ENCODE assay signal across 8 mouse cellular contexts in the genomic region with DNA sequence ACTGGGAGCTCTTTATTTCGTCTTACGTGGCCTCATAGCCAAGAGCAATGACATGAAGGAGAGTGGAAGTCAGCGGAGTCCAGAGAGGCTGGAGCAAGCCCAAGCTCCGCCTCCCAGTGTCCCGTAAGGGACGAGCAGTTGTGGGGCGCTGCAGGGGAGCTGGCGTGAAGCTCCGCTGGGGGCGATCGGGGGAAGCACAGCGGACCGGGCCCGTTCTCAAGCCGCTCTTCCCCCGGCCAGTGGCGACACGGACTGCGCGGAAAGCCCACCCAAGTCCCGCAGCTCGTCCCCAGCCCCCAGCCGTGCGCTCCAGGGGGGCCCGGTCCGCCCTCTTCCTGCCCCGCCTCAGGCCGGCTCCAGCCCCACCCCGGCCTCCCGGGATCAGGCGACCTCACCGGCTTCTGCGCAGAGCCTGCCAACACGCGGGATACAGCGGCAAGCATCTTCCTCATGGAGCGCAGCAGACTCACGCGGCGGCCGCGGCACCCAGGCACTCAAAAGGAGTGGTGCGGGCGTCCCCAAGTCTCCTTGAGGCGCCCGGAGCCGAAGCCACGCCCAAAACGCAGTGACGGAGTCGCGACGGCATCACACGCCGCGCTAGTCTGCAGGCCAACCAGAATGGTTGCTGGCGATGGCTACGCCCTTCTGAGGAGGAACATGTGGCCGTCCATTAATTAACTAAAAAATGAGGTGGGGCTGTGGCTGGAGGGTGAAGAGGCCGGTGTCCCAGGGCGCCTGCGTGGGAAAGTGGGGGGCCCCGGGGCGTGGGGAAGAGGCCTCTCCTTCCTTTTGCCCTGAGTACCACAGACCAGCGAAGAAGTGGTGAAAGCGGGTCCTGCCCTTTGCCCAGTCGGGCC. TPM values are rescaled to one million over a fixed set of nuclear protein-coding genes. Genes with fewer than 3 reads are reported as not detected.
A peak's percentile ranks its signal among the peaks of the same experiment; 100 is the strongest.
DNase-seq lines count a peak whose midpoint lies in the region; ATAC-seq lines count a peak whose summit lies in the region.

Gene Pdha1 (minus strand): TSS at position 553 of the 857 bp plus-strand sequence.

- peaks cover 45% of the 10 kb centered on the region for H3K79me2 ChIP-seq in macrophage (ENCODE audit: inconsistent target)

- peaks cover 8% of the 10 kb centered on the region for H3K4me1 ChIP-seq in hindbrain, embryonic 15.5 days (replicated peaks)

- ATAC-seq in hindbrain, embryonic 15.5 days (ENCODE audit: low FRiP score, low read depth) = peak; percentile 99

- WGBS in hindbrain, embryonic 15.5 days = 23% methylated on average over 54 of the region's 67 CpGs
- 22% methylated on average over 38 of the region's 67 CpGs for WGBS in macrophage (ENCODE audit: missing documents)

- H3K27ac ChIP-seq in hindbrain, embryonic 15.5 days (replicated peaks) = peak within 1 kb of the TSS; percentile 88
- peak within 1 kb of the TSS; percentile 48 for H3K27ac ChIP-seq in macrophage

- H3K9ac ChIP-seq in hindbrain, embryonic 15.5 days = peak within 1 kb of the TSS; percentile 65

- DNase-seq in R1 (ENCODE audit: low read depth, low spot score) = peak; percentile 91
- DNase-seq in cerebellum, postnatal 25 days = peak; percentile 86 to 89
- DNase-seq in frontal cortex, postnatal 36 days (ENCODE audit: low spot score in 2 of 2) = peak; percentile 80 to 85
- peak; percentile 73 to 85 for DNase-seq in left cerebral cortex, adult 18-20 months (ENCODE audit: low spot score in 2 of 2)
- DNase-seq in right cerebral cortex, adult 18-20 months = peak; percentile 87
- peak; percentile 47 for DNase-seq in urinary bladder, postnatal 10 days (ENCODE audit: low spot score)

- H3K4me2 ChIP-seq in hindbrain, embryonic 15.5 days = peak within 1 kb of the TSS; percentile 67

- H3K4me3 ChIP-seq in hindbrain, embryonic 15.5 days = peak within 1 kb of the TSS; percentile 63
- peak within 1 kb of the TSS; percentile 52 for H3K4me3 ChIP-seq in macrophage (ENCODE audit: inconsistent target)

- H3K36me3 ChIP-seq in hindbrain, embryonic 15.5 days = no peaks in the 10 kb centered on the region
- no peaks in the 10 kb centered on the region for H3K36me3 ChIP-seq in macrophage (ENCODE audit: inconsistent target)

- H3K27me3 ChIP-seq in hindbrain, embryonic 15.5 days = no peaks in the 10 kb centered on the region

- H3K9me3 ChIP-seq in hindbrain, embryonic 15.5 days = no peaks in the 10 kb centered on the region

RNA-seq across cellular contexts. Expression of gene Pdha1, which starts in this region (rescaled TPM):
- polyA plus RNA-seq in hindbrain, embryonic 15.5 days (2015; fragmentation: Nextera tagmentation; extraction: Ambion mirVana) = 151 and 152 TPM in 2 replicates
- 100 to 1,000 TPM; 229 to 231 TPM for total RNA-seq in left cerebral cortex, adult 18-20 months (2021)
- 10 to 100 TPM; 13.3 to 61.0 (median 33.9) TPM for total RNA-seq in macrophage (2018; cell fraction: chromatin; rRNA removed)
- 10 to 100 TPM; 40.6 to 65.3 (median 54.3) TPM for total RNA-seq in macrophage (2018; cell fraction: cytosol; rRNA removed)
- 10 to 100 TPM; 17.1 to 63.5 (median 35.9) TPM for total RNA-seq in macrophage (2018; cell fraction: nucleus; rRNA removed)
- 46.5 to 72.3 TPM (median 56.7 TPM) in 3 replicates for polyA plus RNA-seq in macrophage (2018)

Comparison
In these comparisons a context has a peak if more than half of its experiments do, and no peak if none do; other contexts are left out.
1. Peak in every context shown above with its lines: DNase-seq, ATAC-seq, H3K4me3 ChIP-seq and H3K27ac ChIP-seq.